Mouse (Mus musculus) hindbrain, embryonic 10.5 days (tissue): ENCODE measurements around the gene 1190007I07Rik. TPM values are rescaled to one million over a fixed set of nuclear protein-coding genes. Genes with fewer than 3 reads are reported as not detected.
"Not testable (repeated sequence)": the region's sequence is repeated elsewhere in the genome, so short reads cannot be mapped to it uniquely, and the experiment has no call there.

Experiments
- DNase-seq: peaks from one replicate; pipeline ENCODE4 v3.0.0-alpha.2; 2017; ENCODE audit warnings: low spot score
- H3K27ac ChIP-seq: fragments of 300-500 bp; sonication (generic); 2 replicates; pipeline ENCODE4 v1.5.1; 2016; ENCODE audit warnings: mild to moderate bottlenecking, moderate library complexity
- H3K27me3 ChIP-seq: fragments of 300-500 bp; sonication (generic); 2 replicates; pipeline ENCODE4 v1.6.1; 2016; ENCODE audit warnings: mild to moderate bottlenecking; ENCODE audit not compliant: poor library complexity, insufficient read depth, severe bottlenecking
- H3K36me3 ChIP-seq: fragments of 300-500 bp; sonication (generic); 2 replicates; pipeline ENCODE4 v1.6.1; 2016; ENCODE audit warnings: mild to moderate bottlenecking, moderate library complexity
- H3K4me1 ChIP-seq: fragments of 300-500 bp; sonication (generic); replicated peaks from 2 replicates; pipeline ENCODE4 v1.6.1; 2016; ENCODE audit warnings: mild to moderate bottlenecking
- H3K4me3 ChIP-seq: fragments of 300-500 bp; sonication (generic); 2 replicates; pipeline ENCODE4 v1.5.1; 2016; ENCODE audit warnings: mild to moderate bottlenecking, moderate library complexity
- H3K9me3 ChIP-seq: fragments of 300-500 bp; sonication (generic); 2 replicates; pipeline ENCODE4 v1.6.1; 2016; ENCODE audit warnings: mild to moderate bottlenecking, moderate library complexity
- WGBS: fragments of 180-500 bp; shearing (Covaris S2); methylation state at CpG from one replicate; pipeline ENCODE4 v1.1.7; 2016; 5-methylcytosine and 5-hydroxymethylcytosine counted together
- polyA plus RNA-seq: library from polyadenylated mRNA; unstranded; fragments of >200 nt; fragmentation: Nextera tagmentation; extraction: Ambion mirVana; gene quantifications from 2 replicates; pipeline ENCODE4 v1.2.1, GENCODE M21; 2016

Gene 1190007I07Rik
- polyA plus RNA-seq, 1 experiment from 2014 or later, result 37.4 TPM

GRCm38 (mm10) chr10:82641481-82641880 lies 18.5 kb upstream of the 1190007I07Rik start:
- Histone ChIP-seq H3K4me1 (no peaks in the 10 kb centered on the region), H3K4me3 (no peak overlapping the region), H3K36me3 (peaks cover 100% of the 10 kb centered on the region), H3K9me3 (no peaks in the 10 kb centered on the region), H3K27ac (no peak overlapping the region), H3K27me3 (no peaks in the 10 kb centered on the region)
- no peak for DNase-seq
- 95% methylated on average over 9 of the region's 9 CpGs for WGBS

DNA sequence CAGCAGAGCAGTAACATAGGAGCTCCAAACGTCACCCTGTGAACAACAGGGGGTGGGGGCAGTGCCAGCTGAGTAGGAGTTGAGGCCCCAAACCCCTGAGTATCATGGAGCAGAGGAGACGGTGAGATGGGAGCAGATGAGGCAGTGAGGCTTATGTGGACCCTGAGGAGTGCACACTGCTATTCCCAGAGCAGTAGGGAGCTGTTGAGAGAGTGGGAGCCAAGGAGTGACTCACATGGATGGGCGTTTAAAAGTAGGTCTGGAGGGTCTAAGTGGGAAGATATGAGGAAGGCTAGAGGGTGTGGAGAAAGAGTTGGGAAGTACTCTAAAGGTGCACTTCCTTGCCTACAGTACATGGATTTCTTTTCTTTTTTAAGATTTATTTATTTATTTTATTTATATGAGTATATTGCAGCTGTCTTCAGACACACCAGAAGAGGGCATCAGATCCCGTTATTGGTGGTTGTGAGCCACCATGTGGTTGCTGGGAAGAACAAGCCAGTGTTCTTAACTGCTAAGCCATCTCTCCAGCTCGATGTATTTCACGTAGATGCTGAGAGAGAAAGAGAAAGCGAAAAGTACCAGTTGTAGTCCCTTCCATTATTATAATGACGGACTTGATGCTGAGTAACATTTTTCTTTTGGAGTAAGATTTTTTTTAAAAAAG lies 16.1 kb upstream of the 1190007I07Rik start:
- H3K27me3 ChIP-seq, result no peaks in the 10 kb centered on the region
- H3K36me3 ChIP-seq, result peaks cover 100% of the 10 kb centered on the region
- WGBS, result 90% methylated on average over 8 of the region's 8 CpGs
- H3K9me3 ChIP-seq, result no peaks in the 10 kb centered on the region
- no peaks in the 10 kb centered on the region for H3K4me1 ChIP-seq
- no peak overlapping the region for H3K4me3 ChIP-seq
- no peak overlapping the region for H3K27ac ChIP-seq
- DNase-seq, result no peak

DNA sequence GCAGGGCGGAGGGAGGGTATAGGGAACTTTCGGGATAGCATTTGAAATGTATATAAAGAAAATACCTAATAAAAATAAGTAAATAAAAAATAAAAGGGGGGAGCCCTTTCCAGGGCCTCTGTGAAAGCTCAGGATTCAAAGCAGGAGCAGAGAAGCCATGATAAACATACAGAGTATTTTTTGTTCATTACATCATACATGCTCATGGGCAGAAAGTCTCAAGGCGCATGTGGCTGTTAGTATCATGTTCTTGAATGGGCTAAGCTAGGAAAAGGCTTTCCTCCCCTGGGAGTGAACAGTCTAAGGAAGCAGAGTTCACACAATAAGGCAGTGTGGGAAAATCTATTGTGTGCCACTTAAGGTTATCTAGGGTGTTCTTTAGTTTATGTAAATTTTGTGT lies 13.3 kb upstream of the 1190007I07Rik start:
- H3K36me3 ChIP-seq, result peaks cover 100% of the 10 kb centered on the region
- 93% methylated on average over 3 of the region's 3 CpGs for WGBS

GRCm38 (mm10) chr10:82634348-82634747 lies 11.3 kb upstream of the 1190007I07Rik start:
- DNase-seq, result no peak
- peaks cover 16% of the 10 kb centered on the region for H3K4me1 ChIP-seq
- peaks cover 7% of the 10 kb centered on the region; the same call in 1 of the 2 replicates for H3K9me3 ChIP-seq
- WGBS, result 97% methylated on average over 7 of the region's 7 CpGs
- no peak overlapping the region for H3K27ac ChIP-seq
- H3K36me3 ChIP-seq, result peaks cover 83% of the 10 kb centered on the region
- no peaks in the 10 kb centered on the region for H3K27me3 ChIP-seq
- no peak overlapping the region for H3K4me3 ChIP-seq

More for the DNA sequence above, 13.3 kb upstream of the 1190007I07Rik start:
- H3K27me3 ChIP-seq, result no peaks in the 10 kb centered on the region
- H3K27ac ChIP-seq, result no peak overlapping the region
- peaks cover 7% of the 10 kb centered on the region; the same call in 1 of the 2 replicates for H3K9me3 ChIP-seq
- peaks cover 5% of the 10 kb centered on the region for H3K4me1 ChIP-seq
- no peak overlapping the region for H3K4me3 ChIP-seq
- DNase-seq, result no peak

GRCm38 (mm10) chr10:82632496-82633280 lies 9.7 kb upstream of the 1190007I07Rik start:
- 97% methylated on average over 12 of the region's 12 CpGs for WGBS
- Histone ChIP-seq H3K36me3 (peaks cover 67% of the 10 kb centered on the region), H3K4me1 (peaks cover 24% of the 10 kb centered on the region), H3K27me3 (no peaks in the 10 kb centered on the region), H3K27ac (no peak overlapping the region), H3K9me3 (peaks cover 7% of the 10 kb centered on the region; the same call in 1 of the 2 replicates), H3K4me3 (no peak overlapping the region)
- no peak for DNase-seq

- Histone ChIP-seq H3K4me3 (peak overlapping the region; percentile 85), H3K4me1 (peaks cover 24% of the 10 kb centered on the region), H3K27me3 (no peaks in the 10 kb centered on the region), H3K9me3 (peaks cover 7% of the 10 kb centered on the region; the same call in 1 of the 2 replicates), H3K27ac (no peak overlapping the region), H3K36me3 (peaks cover 51% of the 10 kb centered on the region)
- DNase-seq, result no peak
- 87% methylated on average over 7 of the region's 7 CpGs for WGBS
Observed at GRCm38 (mm10) chr10:82631133-82631532, 8.1 kb upstream of the 1190007I07Rik start.

DNA sequence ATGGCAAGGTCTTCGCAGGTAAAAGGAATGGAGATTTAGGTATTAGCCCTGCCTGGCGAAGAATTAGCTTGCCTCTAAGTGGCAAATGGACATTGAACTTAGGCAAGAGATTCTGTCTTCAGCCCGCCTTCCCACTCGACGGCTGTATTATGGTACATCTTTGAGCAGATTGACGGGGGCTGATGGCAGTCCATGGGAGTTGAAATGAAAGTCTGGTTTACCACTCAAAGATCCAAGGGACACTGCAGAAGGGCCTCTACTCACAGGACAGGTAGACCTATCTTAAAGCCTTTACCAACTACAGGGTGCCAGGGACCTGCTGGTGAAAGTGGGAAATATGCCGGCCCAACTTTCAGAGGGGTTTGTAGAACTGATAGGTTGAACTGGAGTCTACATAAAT lies 7.5 kb upstream of the 1190007I07Rik start:
- peaks cover 45% of the 10 kb centered on the region for H3K36me3 ChIP-seq
- 24% methylated on average over 7 of the region's 7 CpGs for WGBS
- peak overlapping the region; percentile 97 for H3K27ac ChIP-seq
- H3K9me3 ChIP-seq, result peaks cover 7% of the 10 kb centered on the region; the same call in 1 of the 2 replicates
- H3K4me3 ChIP-seq, result peak overlapping the region; percentile 85
- H3K4me1 ChIP-seq, result peaks cover 24% of the 10 kb centered on the region
- DNase-seq, result peak; percentile 14
- no peaks in the 10 kb centered on the region for H3K27me3 ChIP-seq

- WGBS, result 3% methylated on average over 69 of the region's 78 CpGs
- DNase-seq, result peak; percentile 93
- Histone ChIP-seq H3K27ac (peak within 1 kb of the TSS; percentile 97), H3K36me3 (peaks cover 37% of the 10 kb centered on the region), H3K4me3 (peak within 1 kb of the TSS; percentile 85), H3K4me1 (peaks cover 24% of the 10 kb centered on the region)
- not testable (repeated sequence) for H3K27me3 ChIP-seq, H3K9me3 ChIP-seq
Observed at GRCm38 (mm10) chr10:82629586-82630255, 6.7 kb upstream of the 1190007I07Rik start, which contains the start of gene Tdg. Gene Tdg (plus strand): TSS chr10:82629828.

DNA sequence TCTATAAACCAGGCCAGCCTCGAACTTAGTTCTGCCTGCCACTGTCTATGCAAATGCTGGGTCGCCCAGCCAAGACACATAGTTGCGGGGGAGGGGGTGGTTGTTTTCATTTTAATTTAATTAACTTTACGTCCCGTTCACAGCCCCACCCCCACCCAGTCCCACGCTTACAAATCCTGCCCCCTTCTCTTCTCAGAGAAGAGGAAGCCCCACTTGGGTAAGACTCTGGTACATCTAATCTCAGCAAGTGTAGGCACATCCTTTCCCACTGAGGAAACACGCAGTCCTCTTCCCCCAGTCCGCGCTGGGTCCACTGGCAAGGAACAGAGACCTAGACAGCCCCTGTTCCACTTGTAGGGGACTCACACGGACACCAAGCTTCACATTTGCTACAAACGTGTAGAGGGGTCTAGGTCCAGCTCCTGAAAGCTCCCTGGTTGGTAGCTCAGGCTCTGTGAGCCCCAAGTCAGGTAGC lies 6.1 kb upstream of the 1190007I07Rik start:
- H3K9me3 ChIP-seq, result peaks cover 7% of the 10 kb centered on the region; the same call in 1 of the 2 replicates
- no peak for DNase-seq
- H3K4me3 ChIP-seq, result peak overlapping the region; percentile 85

GRCm38 (mm10) chr10:82623553-82623932 lies 515 bp upstream of the 1190007I07Rik start:
- DNase-seq, H3K27me3 ChIP-seq, H3K4me1 ChIP-seq, H3K9me3 ChIP-seq: not testable (repeated sequence)
- peaks cover 15% of the 10 kb centered on the region for H3K36me3 ChIP-seq
- H3K4me3 ChIP-seq, result peak overlapping the region; percentile 73
- H3K27ac ChIP-seq, result peak overlapping the region; percentile 94
- WGBS, result 7% methylated on average over 2 of the region's 2 CpGs

More for the DNA sequence above, 6.1 kb upstream of the 1190007I07Rik start:
- Histone ChIP-seq H3K27me3 (no peaks in the 10 kb centered on the region), H3K36me3 (peaks cover 31% of the 10 kb centered on the region), H3K4me1 (peaks cover 24% of the 10 kb centered on the region), H3K27ac (peak overlapping the region; percentile 97)
- 6% methylated on average over 11 of the region's 11 CpGs for WGBS

- H3K27ac ChIP-seq, result peak overlapping the region; percentile 94
- H3K4me1 ChIP-seq, result peaks cover 7% of the 10 kb centered on the region
- WGBS, result 30% methylated on average over 9 of the region's 9 CpGs
Observed at GRCm38 (mm10) chr10:82622235-82622634, 793 bp downstream of the 1190007I07Rik start.

GRCm38 (mm10) chr10:82594421-82594820 lies 28.6 kb downstream of the 1190007I07Rik start:
- DNase-seq, H3K9me3 ChIP-seq, H3K4me1 ChIP-seq, H3K4me3 ChIP-seq, H3K27me3 ChIP-seq, H3K27ac ChIP-seq, H3K36me3 ChIP-seq: not testable (repeated sequence)
- 70% methylated on average over 4 of the region's 4 CpGs for WGBS

More at GRCm38 (mm10) chr10:82622235-82622634, 793 bp downstream of the 1190007I07Rik start:
- Histone ChIP-seq H3K27me3 (no peaks in the 10 kb centered on the region), H3K36me3 (peaks cover 23% of the 10 kb centered on the region), H3K4me3 (peak overlapping the region; percentile 73), H3K9me3 (no peaks in the 10 kb centered on the region)
- DNase-seq, result no peak
